Mouse (Mus musculus): ENCODE measurements around the gene Zfand3. TPM values are rescaled to one million over a fixed set of nuclear protein-coding genes. Genes with fewer than 3 reads are reported as not detected.

Gene Zfand3
- polyA plus RNA-seq, 1 experiment, result 131 TPM

Other genes starting within 250 kb of the Zfand3 start
- 4.0 and 5.6 TPM in 2 replicates for gene Mdga1, start 34.6 kb upstream of the Zfand3 start, polyA plus RNA-seq (2012; rRNA removed)

Data from urinary bladder, adult 2 months (tissue).